Mouse (Mus musculus): ENCODE data around the gene Osbp2.

The Osbp2 gene

GRCm38 (mm10) chr11:3829736-3830135 lies 34.0 kb downstream of the Osbp2 start:
- no peak for DNase-seq (ENCODE audit: extremely low read depth, low read depth, low spot score)

DNA sequence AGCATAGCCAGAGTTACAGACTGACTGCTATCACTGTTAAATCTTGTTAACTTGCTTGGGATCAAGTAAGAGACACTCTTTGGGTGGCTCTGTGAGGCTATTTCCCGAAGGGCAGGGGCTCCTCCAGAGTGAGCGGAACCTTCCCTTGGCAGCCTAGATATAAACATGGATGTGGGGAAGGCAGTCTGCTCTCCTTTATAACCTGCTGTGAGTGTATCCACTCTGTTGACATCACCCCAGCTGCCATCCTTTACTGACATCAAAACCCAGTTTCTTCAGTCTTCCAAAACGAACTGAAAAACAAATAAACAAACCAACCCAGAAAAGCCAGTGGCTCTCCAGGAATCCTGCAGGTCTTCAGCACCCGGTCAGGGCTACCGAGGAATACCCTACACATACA lies 39.6 kb downstream of the Osbp2 start:
- no peak for DNase-seq (ENCODE audit: extremely low read depth, low read depth, low spot score)

GRCm38 (mm10) chr11:3823378-3823777 lies 40.3 kb downstream of the Osbp2 start:
- no peak for DNase-seq (ENCODE audit: extremely low read depth, low read depth, low spot score)

DNA sequence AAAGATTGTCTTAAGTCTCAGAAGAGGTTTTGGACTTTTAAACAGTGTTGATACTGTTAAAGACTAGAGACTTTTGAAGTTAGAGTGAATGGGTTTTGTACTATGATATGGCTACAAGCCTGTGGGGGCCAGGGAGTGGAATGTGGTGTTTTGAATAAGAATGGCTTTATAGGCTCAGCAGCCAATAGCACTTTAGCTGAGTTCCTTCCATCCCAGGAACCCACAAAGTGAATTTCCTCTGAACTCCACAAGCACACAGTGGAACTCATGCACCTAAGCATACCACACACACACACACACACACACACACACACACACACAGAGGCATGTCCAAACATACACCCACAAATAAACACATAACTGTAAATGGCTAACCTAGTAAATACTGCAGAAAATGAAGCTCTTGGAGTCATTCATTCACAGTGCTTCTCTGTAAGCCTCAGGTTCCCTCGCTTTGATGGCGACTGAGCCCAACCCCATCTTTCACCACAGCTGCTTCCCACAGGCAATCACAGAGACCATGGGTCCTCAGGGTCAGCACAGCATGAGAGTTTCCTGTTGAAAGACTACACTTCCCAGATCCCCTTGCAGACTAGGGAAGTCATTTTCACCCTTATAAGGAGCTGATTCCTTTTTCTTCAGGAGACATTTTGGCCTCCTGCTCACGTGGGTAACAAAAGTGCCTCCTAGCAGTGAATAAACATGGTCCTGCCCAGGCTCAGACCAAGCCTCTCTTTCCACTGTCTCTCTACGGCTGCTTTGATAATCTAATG lies 45.5 kb downstream of the Osbp2 start:
- DNase-seq (ENCODE audit: extremely low read depth, low read depth, low spot score) = no peak

DNA sequence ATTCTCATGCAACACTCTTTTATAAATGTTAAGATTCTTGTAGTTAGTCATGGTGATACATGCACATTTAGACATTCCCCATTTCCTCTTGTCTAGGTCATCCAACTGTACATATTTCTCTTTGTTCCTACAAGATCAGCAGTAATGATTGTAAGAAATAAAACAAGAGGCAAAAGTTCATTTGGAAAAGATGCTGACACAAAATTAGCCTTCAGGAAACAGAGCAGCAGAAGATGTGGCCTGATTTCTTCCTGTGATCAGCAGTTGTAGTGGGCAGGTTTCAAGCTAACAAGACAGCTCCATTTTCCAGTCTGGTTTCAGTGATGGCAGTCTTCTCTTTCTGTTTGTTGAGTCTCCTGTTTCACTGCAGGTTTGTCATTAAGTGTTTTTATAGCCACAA lies 47.8 kb downstream of the Osbp2 start:
- no peak for DNase-seq (ENCODE audit: extremely low read depth, low read depth, low spot score)

DNA sequence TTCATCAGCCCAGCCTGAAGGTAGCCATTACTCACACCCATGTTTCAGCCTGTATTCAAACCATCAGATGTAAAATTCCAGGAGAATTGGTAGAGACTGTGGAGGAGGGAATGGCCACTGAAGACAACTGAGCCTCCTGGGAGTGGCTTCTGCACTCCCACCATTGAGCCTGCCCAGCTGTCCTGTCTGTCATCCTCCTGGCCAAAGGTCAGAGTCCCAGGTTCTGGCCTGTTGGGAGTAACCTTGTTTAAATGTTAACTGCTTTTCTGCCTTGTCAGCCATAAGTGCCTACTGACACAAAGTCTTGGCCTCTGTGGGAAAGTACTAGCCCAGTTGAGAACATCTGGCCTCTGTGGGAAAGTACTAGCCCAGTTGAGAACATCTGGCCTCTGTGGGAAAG lies 50.4 kb downstream of the Osbp2 start:
- DNase-seq (ENCODE audit: extremely low read depth, low read depth, low spot score) = no peak

DNA sequence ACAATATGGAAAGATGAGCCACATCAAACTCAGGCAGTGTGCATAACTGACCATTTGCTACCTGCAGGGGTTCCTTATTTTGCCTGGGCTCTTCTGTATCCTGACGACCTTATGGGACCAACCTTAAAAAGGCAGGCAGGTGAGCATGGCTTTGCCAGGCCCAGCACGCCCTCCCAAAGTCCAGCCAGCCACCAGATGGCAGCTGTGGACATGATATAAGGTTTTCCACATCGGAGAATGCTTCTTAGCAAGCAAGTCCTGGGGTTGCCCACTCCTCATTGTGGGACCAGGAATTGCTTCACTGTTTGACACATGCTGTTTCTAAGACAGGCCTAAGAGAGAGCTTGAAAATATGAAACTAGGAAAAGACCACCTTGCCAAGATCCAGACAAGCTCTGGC lies 55.5 kb downstream of the Osbp2 start:
- DNase-seq (ENCODE audit: extremely low read depth, low read depth, low spot score) = no peak

DNA sequence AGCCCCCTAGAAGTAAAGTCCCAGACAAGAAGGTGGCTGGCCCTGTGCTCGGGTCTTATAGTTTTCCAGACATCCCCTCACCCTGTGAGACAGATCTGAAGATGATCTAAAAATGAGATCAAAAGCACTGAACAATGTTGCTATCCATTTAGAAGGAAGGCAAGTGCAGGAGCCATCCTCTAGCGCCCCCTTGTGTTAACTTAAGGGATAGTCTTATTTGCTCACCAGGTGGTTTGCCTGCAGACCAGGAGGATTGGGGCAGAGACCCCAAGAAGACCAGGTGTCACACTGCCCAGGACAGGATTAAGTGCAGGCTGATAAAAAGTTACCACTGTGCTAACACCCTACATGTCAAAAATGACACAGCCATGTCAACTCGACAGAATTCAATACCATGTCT lies 58.3 kb downstream of the Osbp2 start:
- DNase-seq (ENCODE audit: extremely low read depth, low read depth, low spot score) = no peak

DNA sequence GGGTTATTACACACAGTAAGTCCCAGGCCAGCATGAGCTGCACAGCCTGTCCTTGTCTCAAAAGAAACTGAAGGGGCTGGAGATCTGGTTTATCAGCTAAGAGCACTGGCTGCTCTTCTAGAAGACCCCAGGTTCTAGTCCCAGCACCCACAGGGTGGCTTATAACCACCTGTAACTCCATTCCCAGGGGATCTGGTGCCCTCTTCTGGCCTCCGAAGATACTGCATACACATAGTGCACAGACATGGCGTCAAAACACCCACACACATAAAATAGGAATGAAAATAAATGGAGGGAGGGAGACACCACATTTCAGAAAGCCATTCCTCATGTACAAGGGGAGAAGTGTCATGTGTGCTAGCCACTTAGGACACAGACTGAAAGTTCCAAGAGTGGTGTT lies 59.1 kb downstream of the Osbp2 start:
- DNase-seq (ENCODE audit: extremely low read depth, low read depth, low spot score) = no peak

DNA sequence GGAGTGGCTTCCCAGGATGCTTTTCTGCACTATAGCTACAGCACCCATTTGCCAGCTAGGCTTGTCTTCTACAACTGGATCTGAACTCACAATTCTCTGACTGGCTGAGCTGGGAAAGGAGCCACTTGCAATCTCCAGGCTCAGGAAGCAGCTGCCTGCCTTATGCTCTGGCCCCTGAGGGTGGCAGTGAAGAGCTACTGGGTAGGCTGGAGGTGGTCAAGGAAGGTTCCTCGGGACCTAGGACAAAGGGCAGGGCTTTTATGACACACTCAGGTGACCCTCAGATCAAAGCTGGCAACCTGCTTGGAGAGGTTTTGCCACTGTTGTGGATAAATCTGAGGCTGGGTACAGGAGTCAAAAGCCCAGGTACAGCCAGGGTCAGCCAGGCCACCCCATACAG lies 61.6 kb downstream of the Osbp2 start:
- DNase-seq (ENCODE audit: extremely low read depth, low read depth, low spot score) = no peak

DNA sequence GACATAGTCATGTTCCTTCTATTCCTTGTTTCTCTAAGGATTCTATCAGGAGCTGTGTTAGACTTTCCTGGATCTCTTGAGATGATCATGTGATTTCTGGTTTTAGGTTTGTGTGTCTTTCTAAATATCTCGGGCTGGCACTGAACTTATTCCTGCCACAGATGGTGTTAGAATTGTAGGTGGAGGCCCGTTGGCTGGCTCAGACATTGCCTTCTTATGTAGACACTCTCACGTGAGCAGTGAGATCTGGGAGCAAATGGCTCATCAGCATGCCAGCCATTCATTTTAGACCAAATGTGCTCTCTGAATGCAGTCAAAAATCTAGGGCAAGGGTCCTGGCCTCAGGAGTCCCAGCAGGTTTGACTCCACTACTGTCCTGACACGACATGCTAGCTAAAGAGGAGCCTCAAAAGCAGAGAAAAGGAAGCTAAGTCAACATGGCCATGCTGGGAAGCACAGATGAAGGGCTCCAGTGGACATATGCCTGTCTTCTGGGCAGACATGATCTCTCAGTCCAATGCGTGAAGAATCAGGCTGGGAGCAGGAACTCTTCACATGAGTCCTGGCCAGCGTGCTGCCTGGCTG lies 66.0 kb downstream of the Osbp2 start:
- DNase-seq (ENCODE audit: extremely low read depth, low read depth, low spot score) = no peak

GRCm38 (mm10) chr11:3790736-3791135 lies 73.0 kb downstream of the Osbp2 start:
- no peak for DNase-seq (ENCODE audit: extremely low read depth, low read depth, low spot score)

GRCm38 (mm10) chr11:3789919-3790318 lies 73.8 kb downstream of the Osbp2 start:
- no peak for DNase-seq (ENCODE audit: extremely low read depth, low read depth, low spot score)

DNA sequence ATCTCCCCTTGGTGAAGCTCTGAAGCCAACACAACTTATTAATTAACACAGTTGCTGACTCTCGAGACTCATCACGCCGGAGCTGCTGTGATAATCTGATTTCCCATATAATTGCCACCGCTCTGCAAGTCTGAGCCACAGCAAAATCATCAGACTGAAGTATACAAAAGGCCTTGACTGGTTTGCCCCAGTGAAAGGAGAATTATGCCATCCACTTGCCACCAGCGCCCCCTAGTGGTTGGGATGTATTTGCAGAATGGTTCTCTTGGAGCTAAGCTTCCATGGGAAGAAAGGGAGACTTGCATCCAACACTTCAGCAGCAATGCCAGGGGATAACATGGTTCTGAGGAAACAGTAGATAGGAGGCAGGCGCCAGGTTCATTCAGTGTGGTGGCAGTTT lies 77.1 kb downstream of the Osbp2 start:
- DNase-seq (ENCODE audit: extremely low read depth, low read depth, low spot score) = no peak

- no peak for DNase-seq (ENCODE audit: extremely low read depth, low read depth, low spot score)
Measured at GRCm38 (mm10) chr11:3775263-3775644, 88.4 kb downstream of the Osbp2 start.

- DNase-seq (ENCODE audit: extremely low read depth, low read depth, low spot score) = no peak
Measured at GRCm38 (mm10) chr11:3774463-3775262, 89.0 kb downstream of the Osbp2 start.

DNA sequence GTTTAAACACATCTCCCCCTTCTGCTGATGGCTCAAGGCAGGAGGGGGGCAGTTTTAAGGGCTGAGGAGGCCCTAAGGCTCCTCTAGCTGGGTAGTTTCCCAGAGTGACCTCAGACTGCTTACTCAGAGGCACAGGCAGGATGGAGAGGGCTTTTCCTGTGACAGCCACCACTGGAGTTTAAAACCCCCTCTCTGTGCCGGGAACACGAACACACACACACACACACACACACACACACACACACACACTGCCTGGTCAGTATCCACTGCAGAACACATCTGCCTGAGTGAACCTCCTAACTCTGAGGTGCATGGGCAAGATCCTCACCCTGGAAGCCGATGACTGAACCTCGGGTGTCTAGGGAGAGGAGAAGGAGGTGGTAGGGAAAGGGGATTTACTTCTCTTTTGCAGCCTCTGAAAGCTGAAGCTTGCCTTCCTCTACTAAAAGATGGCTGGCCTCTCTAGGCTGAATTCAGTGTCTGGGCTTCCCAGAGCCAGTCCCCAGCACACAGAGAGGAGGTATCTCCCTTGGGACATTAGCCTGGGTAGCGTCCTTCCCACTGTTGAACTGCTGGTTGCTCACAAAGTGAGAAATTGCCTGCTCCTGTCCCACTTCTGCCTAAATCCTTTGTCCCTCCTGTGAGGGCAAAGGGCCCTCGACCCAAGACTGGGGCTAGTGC lies 89.8 kb downstream of the Osbp2 start:
- DNase-seq (ENCODE audit: extremely low read depth, low read depth, low spot score) = no peak

DNA sequence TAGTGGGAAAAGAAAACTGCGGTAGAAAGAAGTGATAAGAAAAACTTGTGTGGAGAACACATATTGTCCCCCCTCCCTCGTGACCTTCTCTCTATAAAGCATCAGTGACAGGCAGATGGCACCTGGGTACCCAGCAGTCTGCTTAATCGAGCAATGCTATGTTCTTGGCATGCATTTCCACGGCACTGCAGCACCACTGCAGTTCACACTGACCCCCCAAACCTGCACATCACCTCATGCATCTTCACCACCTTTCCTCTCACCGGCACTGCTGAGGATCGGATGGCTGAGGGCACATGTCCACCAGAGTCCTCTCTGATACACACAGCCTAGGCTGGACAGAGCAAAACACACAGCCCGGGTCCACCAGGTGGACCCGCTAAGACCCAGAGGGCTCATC lies 90.6 kb downstream of the Osbp2 start:
- DNase-seq (ENCODE audit: extremely low read depth, low read depth, low spot score) = no peak

GRCm38 (mm10) chr11:3771348-3771747 lies 92.4 kb downstream of the Osbp2 start:
- DNase-seq (ENCODE audit: extremely low read depth, low read depth, low spot score) = no peak

DNA sequence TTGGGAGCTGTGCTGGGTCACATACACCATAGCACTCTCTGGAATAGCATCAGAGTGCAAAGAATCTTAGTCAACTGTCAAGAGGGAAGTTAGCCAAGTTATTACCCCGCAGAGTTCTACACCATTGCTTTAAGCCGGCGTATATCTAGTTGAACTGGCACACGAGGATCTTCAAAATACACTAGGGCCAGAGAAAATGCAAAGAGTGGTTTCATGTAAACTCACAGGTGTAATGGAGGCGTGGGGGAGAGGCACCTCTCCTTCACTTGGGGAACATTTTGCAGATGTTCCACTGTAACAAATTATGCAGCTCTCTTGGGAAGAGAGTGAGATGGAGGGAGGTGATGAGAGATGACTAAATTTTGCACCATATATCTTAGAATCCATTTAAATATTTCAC lies 95.9 kb downstream of the Osbp2 start:
- no peak for DNase-seq (ENCODE audit: extremely low read depth, low read depth, low spot score)

DNA sequence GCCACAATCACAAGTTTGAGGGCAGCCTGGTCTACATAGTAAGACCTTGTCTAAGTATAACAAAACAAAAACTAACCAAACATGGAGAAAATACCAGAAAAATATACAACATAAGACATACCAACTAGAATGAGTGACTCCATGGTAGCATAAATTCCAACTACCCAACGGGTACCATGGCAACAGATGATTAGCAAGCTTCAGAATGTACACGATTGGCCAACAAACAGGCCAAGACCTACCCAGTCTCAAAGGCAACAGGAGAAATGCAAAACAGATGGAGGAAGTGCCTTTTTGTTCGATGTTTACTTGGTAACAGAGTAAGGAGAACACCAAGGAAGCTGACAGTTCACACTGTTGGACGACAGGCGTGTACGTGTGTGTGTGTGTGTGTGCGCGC lies 96.7 kb downstream of the Osbp2 start:
- no peak for DNase-seq (ENCODE audit: extremely low read depth, low read depth, low spot score)

DNA sequence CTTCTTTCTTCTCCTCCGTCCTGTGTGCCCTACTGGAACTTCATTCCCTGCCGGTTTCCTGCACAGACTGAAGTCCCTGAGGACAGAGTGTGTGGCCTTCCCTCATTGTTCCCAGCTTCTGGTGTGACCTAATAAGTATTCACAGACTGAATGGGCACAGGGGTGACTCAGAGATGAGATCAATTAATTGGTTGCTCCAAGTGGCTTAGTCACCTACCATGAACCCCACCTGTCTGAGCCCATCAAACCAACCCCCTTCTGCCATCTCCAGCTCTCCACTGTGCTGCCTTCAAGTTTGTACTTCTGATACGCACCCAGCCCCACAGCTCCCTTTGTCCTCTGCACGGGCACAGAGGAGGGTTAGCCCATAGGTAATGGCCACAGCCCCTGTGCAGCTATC lies 99.4 kb downstream of the Osbp2 start:
- DNase-seq (ENCODE audit: extremely low read depth, low read depth, low spot score) = no peak
